Comparison of ENCODE assay signal across 20 mouse cellular contexts in genomic region chr12:81197468-81198075, GRCm38 (mm10).
DNase-seq lines count a peak whose midpoint lies in the region; ATAC-seq lines count a peak whose summit lies in the region.
"Had no signal": no experiment of that assay in that cellular context is flagged by ENCODE, and none has a peak within 500 bp of the region (broad histone marks: within the 10 kb centered on the region; RNA-seq: fewer than 3 reads in every experiment).

No protein-coding gene starts in this region.

- H3K4me2 ChIP-seq in liver, embryonic 11.5 days = no peak overlapping the region
- no peak overlapping the region for H3K4me2 ChIP-seq in liver, embryonic 16.5 days (ENCODE audit: low read depth, low read length)
- H3K4me2 ChIP-seq: embryonic facial prominence, embryonic 13.5 days; forebrain, embryonic 12.5 days; heart, embryonic 11.5 days; heart, embryonic 15.5 days; hindbrain, embryonic 15.5 days had no signal

- ATAC-seq in liver, embryonic 11.5 days (replicated peaks; ENCODE audit: low FRiP score) = peak; percentile 68
- 0 out of 2 replicates have a peak, but pooled peaks have one; percentile 25 for ATAC-seq in common myeloid progenitor, adult 5-6 weeks (replicated peaks; ENCODE audit: low read depth, poor library complexity, severe bottlenecking)
- 0 out of 2 replicates have a peak, but pooled peaks have one; percentile 48 for ATAC-seq in liver, embryonic 16.5 days (ENCODE audit: low read depth)
- ATAC-seq: forebrain, embryonic 16.5 days had no signal

- no peaks in the 10 kb centered on the region for H3K9me3 ChIP-seq in liver, embryonic 11.5 days (ENCODE audit: control insufficient read depth, low read length)
- no peaks in the 10 kb centered on the region for H3K9me3 ChIP-seq in liver, embryonic 16.5 days (replicated peaks; ENCODE audit: control insufficient read depth, low read length)
- H3K9me3 ChIP-seq: embryonic facial prominence, embryonic 13.5 days; forebrain, embryonic 12.5 days; heart, embryonic 15.5 days; hindbrain, embryonic 10.5 days; hindbrain, embryonic 15.5 days had no signal

- H3K27me3 ChIP-seq in liver, embryonic 11.5 days (replicated peaks; ENCODE audit: control insufficient read depth, insufficient read depth, low read length) = no peaks in the 10 kb centered on the region
- H3K27me3 ChIP-seq in liver, embryonic 16.5 days (ENCODE audit: control insufficient read depth, insufficient read depth, low read depth, low read length) = no peaks in the 10 kb centered on the region
- H3K27me3 ChIP-seq: embryonic facial prominence, embryonic 13.5 days; heart, embryonic 15.5 days; hindbrain, embryonic 15.5 days had no signal

- DNase-seq in liver, embryonic 11.5 days (ENCODE audit: low spot score) = no peak
- no peak for DNase-seq in liver
- no peak for DNase-seq in cerebellum, adult 11 months
- no peak for DNase-seq in left cerebral cortex, adult 18-20 months (ENCODE audit: low spot score in 2 of 2)
- no peak for DNase-seq in cerebellum, adult 9-11 months
- DNase-seq: adrenal gland, postnatal 14 days; cerebellum, adult 2 months; cerebellum, postnatal 14 days; gastrocnemius, postnatal 10 days; heart, adult 2 months; heart, postnatal 14 days had no signal

- no peaks in the 10 kb centered on the region for H3K36me3 ChIP-seq in liver, embryonic 11.5 days (ENCODE audit: control insufficient read depth, insufficient read depth, low read length)
- H3K36me3 ChIP-seq in liver, embryonic 16.5 days (ENCODE audit: control insufficient read depth, insufficient read depth) = no peaks in the 10 kb centered on the region
- H3K36me3 ChIP-seq: embryonic facial prominence, embryonic 13.5 days; forebrain, embryonic 12.5 days; heart, embryonic 15.5 days; hindbrain, embryonic 10.5 days; hindbrain, embryonic 15.5 days had no signal

- no peaks in the 10 kb centered on the region for H3K4me1 ChIP-seq in liver, embryonic 11.5 days (replicated peaks; ENCODE audit: control insufficient read depth, insufficient read depth, low read length)
- H3K4me1 ChIP-seq in liver, embryonic 16.5 days (ENCODE audit: control insufficient read depth, low read depth, low read length) = no peaks in the 10 kb centered on the region; the same call in 1 of the 2 replicates
- H3K4me1 ChIP-seq: embryonic facial prominence, embryonic 13.5 days; heart, embryonic 15.5 days had no signal

- no peak overlapping the region for H3K4me3 ChIP-seq in liver, embryonic 11.5 days (ENCODE audit: low read depth, low read length)
- no peak overlapping the region for H3K4me3 ChIP-seq in liver, embryonic 16.5 days (ENCODE audit: low read depth, low read length)
- H3K4me3 ChIP-seq: embryonic facial prominence, embryonic 13.5 days; forebrain, embryonic 12.5 days; heart, adult 2 months; heart, embryonic 15.5 days; hindbrain, embryonic 10.5 days; hindbrain, embryonic 15.5 days had no signal

- no peak overlapping the region for H3K27ac ChIP-seq in liver, embryonic 11.5 days (ENCODE audit: low read depth, low read length)
- H3K27ac ChIP-seq in liver, embryonic 16.5 days (ENCODE audit: low read length) = no peak overlapping the region
- H3K27ac ChIP-seq: embryonic facial prominence, embryonic 13.5 days; forebrain, embryonic 12.5 days; heart, adult 2 months; heart, embryonic 15.5 days; hindbrain, embryonic 10.5 days; hindbrain, embryonic 15.5 days had no signal

- no peak overlapping the region for H3K9ac ChIP-seq in liver, embryonic 11.5 days (ENCODE audit: low read depth, low read length)
- H3K9ac ChIP-seq in liver, embryonic 16.5 days (ENCODE audit: low read depth, low read length) = no peak overlapping the region
- H3K9ac ChIP-seq: embryonic facial prominence, embryonic 13.5 days; forebrain, embryonic 12.5 days; heart, embryonic 15.5 days; hindbrain, embryonic 15.5 days had no signal

- 58% methylated on average over 5 of the region's 5 CpGs for WGBS in liver, embryonic 11.5 days
- 38% methylated on average over 5 of the region's 5 CpGs for WGBS in liver, embryonic 16.5 days (ENCODE audit: insufficient replicate concordance)
